Mouse (Mus musculus) stomach, postnatal 0 days (tissue): ENCODE measurements at regions not wholly inside any gene's neighbourhood (a gene's known extent, or its start where the extent isn't known, plus 50 kb on each side); places are given as distances from the start of the nearest gene placed in this dataset.

ENCODE experiments used
- CTCF ChIP-seq: IDR thresholded peaks from 2 replicates; pipeline ENCODE4 v1.5.1; 2016; ENCODE audit warnings: antibody characterized with exemption, low read depth, mild to moderate bottlenecking, moderate library complexity
- EP300 ChIP-seq: optimal IDR thresholded peaks from 2 replicates; pipeline ENCODE3; 2016; ENCODE audit warnings: antibody characterized with exemption

- no peak for TF ChIP-seq CTCF
- TF ChIP-seq EP300: no peak
Measured at GRCm38 (mm10) chrX:12889482-12889808, 127.6 kb upstream of the Med14 start.
